Mouse (Mus musculus): Measurements from ENCODE around the gene Gm8773. TPM values are rescaled to one million over a fixed set of nuclear protein-coding genes. Genes with fewer than 3 reads are reported as not detected.

Gm8773 gene
- 0.47 and 0.60 TPM in 2 replicates for polyA plus RNA-seq (2014; fragmentation: Nextera tagmentation; extraction: Ambion mirVana)

- Histone ChIP-seq H3K4me1 (ENCODE audit: control insufficient read depth, insufficient read depth, low read length) (no peaks in the 10 kb centered on the region), H3K9ac (ENCODE audit: low read length) (no peak within 1 kb of the TSS), H3K27ac (replicated peaks; ENCODE audit: low read depth, low read length) (no peak within 1 kb of the TSS), H3K9me3 (ENCODE audit: control insufficient read depth, low read length) (no peaks in the 10 kb centered on the region), H3K4me3 (ENCODE audit: low read depth, low read length) (peak within 1 kb of the TSS; percentile 41), H3K27me3 (ENCODE audit: control insufficient read depth, insufficient read depth, low read length) (peaks cover 8% of the 10 kb centered on the region; the same call in 1 of the 2 replicates), H3K4me2 (ENCODE audit: low read depth, severe bottlenecking) (peak within 1 kb of the TSS; percentile 78), H3K36me3 (ENCODE audit: control insufficient read depth, insufficient read depth, low read length) (no peaks in the 10 kb centered on the region)
- DNase-seq (ENCODE audit: low spot score) (peak; percentile 54), ATAC-seq (ENCODE audit: insufficient number of reproducible peaks, low FRiP score, low TSS enrichment, low read depth) (peak; percentile 67; the same call in 1 of the 2 replicates)
- 1% methylated on average over 24 of the region's 24 CpGs for WGBS
These were observed at the start of gene Gm8773 for GRCm38 (mm10) chr5:5573749-5574317. Gene Gm8773, plus strand, starts transcription at chr5:5573799.

DNA sequence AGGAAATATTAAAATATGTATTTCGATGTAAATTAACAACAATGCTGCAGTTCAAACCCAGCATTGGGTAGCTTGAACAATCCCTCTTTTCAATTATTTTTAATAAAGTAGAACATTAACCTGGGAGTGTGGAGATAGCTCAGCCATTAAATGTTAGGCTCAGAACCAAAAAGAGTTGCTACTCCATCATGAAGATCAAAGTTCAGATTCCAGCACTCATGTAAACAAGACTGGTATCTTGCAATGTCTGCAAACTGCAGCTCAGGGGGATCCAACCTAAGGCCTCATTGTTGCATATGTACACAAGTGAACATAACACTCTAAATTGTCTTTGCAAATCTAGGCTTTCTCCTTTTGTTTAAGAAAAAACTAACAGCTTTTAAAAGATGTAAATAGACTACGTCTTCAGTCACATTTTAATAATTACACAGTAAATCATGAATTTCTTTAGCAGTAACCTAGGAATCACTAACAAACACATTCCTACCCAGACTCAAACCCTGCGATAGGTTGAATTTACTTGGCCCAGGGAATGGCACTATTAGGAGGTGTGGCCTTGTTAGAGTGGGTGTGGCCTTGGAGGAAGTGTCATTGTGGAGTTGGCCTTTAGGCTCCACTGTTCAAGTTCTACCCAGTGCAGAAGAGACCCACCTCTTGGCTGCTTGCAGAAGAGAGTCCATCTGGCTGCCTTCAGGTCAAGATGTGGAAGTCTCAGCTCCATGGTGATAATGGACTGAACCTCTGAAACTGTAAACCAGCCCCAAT lies 39.8 kb upstream of the Gm8773 start:
- Histone ChIP-seq H3K4me3 (ENCODE audit: low read depth, low read length) (no peak overlapping the region), H3K27ac (replicated peaks; ENCODE audit: low read depth, low read length) (no peak overlapping the region), H3K4me2 (ENCODE audit: low read depth, severe bottlenecking) (no peak overlapping the region), H3K4me1 (ENCODE audit: control insufficient read depth, insufficient read depth, low read length) (no peaks in the 10 kb centered on the region), H3K27me3 (ENCODE audit: control insufficient read depth, insufficient read depth, low read length) (no peaks in the 10 kb centered on the region), H3K36me3 (ENCODE audit: control insufficient read depth, insufficient read depth, low read length) (peaks cover 3% of the 10 kb centered on the region; the same call in 1 of the 2 replicates), H3K9me3 (ENCODE audit: control insufficient read depth, low read length) (no peaks in the 10 kb centered on the region), H3K9ac (ENCODE audit: low read length) (no peak overlapping the region)
- 92% methylated on average over 3 of the region's 3 CpGs for WGBS
- DNase-seq (ENCODE audit: low spot score) = no peak
- ATAC-seq (ENCODE audit: insufficient number of reproducible peaks, low FRiP score, low TSS enrichment, low read depth) = no peak

- no peak overlapping the region for H3K9ac ChIP-seq (ENCODE audit: low read length)
- 94% methylated on average over 1 of the region's 1 CpGs for WGBS
- no peak overlapping the region for H3K27ac ChIP-seq (replicated peaks; ENCODE audit: low read depth, low read length)
These were observed 37.5 kb upstream of the Gm8773 start for GRCm38 (mm10) chr5:5536131-5536530.

DNA sequence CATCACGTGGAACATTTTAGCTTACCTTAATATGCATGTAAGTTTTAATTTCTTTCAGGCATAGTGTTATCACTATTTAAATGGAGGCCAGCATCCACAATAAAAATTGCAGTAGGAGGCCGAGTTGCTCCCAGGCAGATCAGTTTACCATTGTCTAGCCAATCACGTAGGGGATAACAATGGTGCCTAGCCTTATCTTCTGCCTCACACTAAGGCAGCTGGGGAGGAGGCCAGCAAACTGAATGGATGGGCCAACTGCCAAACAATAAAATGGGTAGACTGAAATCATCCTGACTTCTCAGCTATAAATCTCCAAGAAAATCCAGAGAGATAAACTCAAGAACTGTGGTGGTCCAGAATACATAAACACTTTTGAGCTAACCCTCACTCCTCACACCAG lies 33.8 kb upstream of the Gm8773 start:
- WGBS = 92% methylated on average over 3 of the region's 3 CpGs
- DNase-seq (ENCODE audit: low spot score) (no peak), ATAC-seq (ENCODE audit: insufficient number of reproducible peaks, low FRiP score, low TSS enrichment, low read depth) (no peak)
- no peak overlapping the region for H3K4me2 ChIP-seq (ENCODE audit: low read depth, severe bottlenecking)
- H3K36me3 ChIP-seq (ENCODE audit: control insufficient read depth, insufficient read depth, low read length) = peaks cover 11% of the 10 kb centered on the region; the same call in 1 of the 2 replicates
- H3K4me1 ChIP-seq (ENCODE audit: control insufficient read depth, insufficient read depth, low read length) = no peaks in the 10 kb centered on the region
- no peaks in the 10 kb centered on the region for H3K27me3 ChIP-seq (ENCODE audit: control insufficient read depth, insufficient read depth, low read length)
- H3K4me3 ChIP-seq (ENCODE audit: low read depth, low read length) = no peak overlapping the region
- H3K9ac ChIP-seq (ENCODE audit: low read length) = no peak overlapping the region
- no peak overlapping the region for H3K27ac ChIP-seq (replicated peaks; ENCODE audit: low read depth, low read length)
- H3K9me3 ChIP-seq (ENCODE audit: control insufficient read depth, low read length) = no peaks in the 10 kb centered on the region

More at GRCm38 (mm10) chr5:5536131-5536530, 37.5 kb upstream of the Gm8773 start:
- H3K36me3 ChIP-seq (ENCODE audit: control insufficient read depth, insufficient read depth, low read length) = peaks cover 8% of the 10 kb centered on the region; the same call in 1 of the 2 replicates
- H3K4me1 ChIP-seq (ENCODE audit: control insufficient read depth, insufficient read depth, low read length) = no peaks in the 10 kb centered on the region
- ATAC-seq (ENCODE audit: insufficient number of reproducible peaks, low FRiP score, low TSS enrichment, low read depth) (no peak), DNase-seq (ENCODE audit: low spot score) (no peak)
- no peak overlapping the region for H3K4me2 ChIP-seq (ENCODE audit: low read depth, severe bottlenecking)
- H3K4me3 ChIP-seq (ENCODE audit: low read depth, low read length) = no peak overlapping the region
- H3K9me3 ChIP-seq (ENCODE audit: control insufficient read depth, low read length) = no peaks in the 10 kb centered on the region
- H3K27me3 ChIP-seq (ENCODE audit: control insufficient read depth, insufficient read depth, low read length) = no peaks in the 10 kb centered on the region

GRCm38 (mm10) chr5:5540385-5540784 lies 33.2 kb upstream of the Gm8773 start:
- H3K27ac ChIP-seq (replicated peaks; ENCODE audit: low read depth, low read length) = no peak overlapping the region
- DNase-seq (ENCODE audit: low spot score) (no peak), ATAC-seq (ENCODE audit: insufficient number of reproducible peaks, low FRiP score, low TSS enrichment, low read depth) (no peak)
- H3K4me3 ChIP-seq (ENCODE audit: low read depth, low read length) = no peak overlapping the region
- H3K9me3 ChIP-seq (ENCODE audit: control insufficient read depth, low read length) = no peaks in the 10 kb centered on the region
- H3K27me3 ChIP-seq (ENCODE audit: control insufficient read depth, insufficient read depth, low read length) = no peaks in the 10 kb centered on the region
- H3K4me2 ChIP-seq (ENCODE audit: low read depth, severe bottlenecking) = no peak overlapping the region
- no peaks in the 10 kb centered on the region for H3K4me1 ChIP-seq (ENCODE audit: control insufficient read depth, insufficient read depth, low read length)
- H3K9ac ChIP-seq (ENCODE audit: low read length) = no peak overlapping the region
- WGBS = 77% methylated on average over 3 of the region's 3 CpGs
- H3K36me3 ChIP-seq (ENCODE audit: control insufficient read depth, insufficient read depth, low read length) = peaks cover 11% of the 10 kb centered on the region; the same call in 1 of the 2 replicates

GRCm38 (mm10) chr5:5551110-5551509 lies 22.5 kb upstream of the Gm8773 start:
- DNase-seq (ENCODE audit: low spot score) (no peak), ATAC-seq (ENCODE audit: insufficient number of reproducible peaks, low FRiP score, low TSS enrichment, low read depth) (no peak)
- Histone ChIP-seq H3K36me3 (ENCODE audit: control insufficient read depth, insufficient read depth, low read length) (peaks cover 10% of the 10 kb centered on the region), H3K9me3 (ENCODE audit: control insufficient read depth, low read length) (no peaks in the 10 kb centered on the region), H3K9ac (ENCODE audit: low read length) (no peak overlapping the region), H3K4me1 (ENCODE audit: control insufficient read depth, insufficient read depth, low read length) (no peaks in the 10 kb centered on the region), H3K4me2 (ENCODE audit: low read depth, severe bottlenecking) (no peak overlapping the region), H3K4me3 (ENCODE audit: low read depth, low read length) (no peak overlapping the region), H3K27me3 (ENCODE audit: control insufficient read depth, insufficient read depth, low read length) (no peaks in the 10 kb centered on the region), H3K27ac (replicated peaks; ENCODE audit: low read depth, low read length) (no peak overlapping the region)
- 100% methylated on average over 1 of the region's 1 CpGs for WGBS

DNA sequence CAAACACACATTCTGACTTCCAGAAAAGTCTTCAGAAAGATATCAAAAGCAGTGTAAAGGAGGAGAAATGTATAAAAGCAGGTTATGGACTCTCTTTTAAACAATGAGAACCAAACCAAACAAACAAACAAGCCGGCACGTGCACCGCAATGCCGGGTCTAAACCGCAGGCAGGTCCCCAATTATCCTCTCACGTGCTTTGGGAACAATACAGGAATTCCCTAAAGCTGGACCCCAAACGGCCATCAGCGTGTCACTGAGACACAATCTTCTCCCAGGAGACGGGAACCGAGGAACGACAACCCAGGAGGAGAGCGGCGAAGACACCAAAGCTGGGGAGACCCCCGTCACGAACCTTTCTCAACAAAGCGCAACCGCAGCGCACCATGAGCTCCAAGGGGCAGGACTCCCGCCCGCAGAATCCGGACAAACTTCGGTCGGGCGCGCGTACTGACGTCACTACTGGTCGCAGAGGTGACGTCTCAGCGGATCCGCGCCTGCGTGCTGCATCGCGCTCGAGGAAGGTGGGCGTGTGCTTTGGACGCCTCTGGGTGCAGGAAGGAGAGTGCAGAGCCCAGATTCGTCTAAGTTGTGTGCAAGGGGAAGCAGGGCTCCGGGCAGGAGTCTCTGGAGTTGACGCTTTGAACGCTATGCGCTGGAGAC lies 14.4 kb upstream of the Gm8773 start, which contains the start of gene Gtpbp10:
Gene Gtpbp10 (minus strand): TSS at position 460 of the 662 bp plus-strand sequence.
- ATAC-seq (ENCODE audit: insufficient number of reproducible peaks, low FRiP score, low TSS enrichment, low read depth) = peak; percentile 98
- DNase-seq (ENCODE audit: low spot score) = peak; percentile 98
- Histone ChIP-seq H3K9me3 (ENCODE audit: control insufficient read depth, low read length) (no peaks in the 10 kb centered on the region), H3K27ac (replicated peaks; ENCODE audit: low read depth, low read length) (0 out of 2 replicates have a peak within 1 kb of the TSS, but pooled peaks have one; percentile 26), H3K9ac (ENCODE audit: low read length) (peak within 1 kb of the TSS; percentile 65), H3K36me3 (ENCODE audit: control insufficient read depth, insufficient read depth, low read length) (peaks cover 3% of the 10 kb centered on the region), H3K27me3 (ENCODE audit: control insufficient read depth, insufficient read depth, low read length) (no peaks in the 10 kb centered on the region), H3K4me2 (ENCODE audit: low read depth, severe bottlenecking) (peak within 1 kb of the TSS; percentile 60), H3K4me1 (ENCODE audit: control insufficient read depth, insufficient read depth, low read length) (peaks cover 5% of the 10 kb centered on the region; the same call in 1 of the 2 replicates), H3K4me3 (ENCODE audit: low read depth, low read length) (peak within 1 kb of the TSS; percentile 44)
- under 1% methylated on average over 43 of the region's 43 CpGs for WGBS

DNA sequence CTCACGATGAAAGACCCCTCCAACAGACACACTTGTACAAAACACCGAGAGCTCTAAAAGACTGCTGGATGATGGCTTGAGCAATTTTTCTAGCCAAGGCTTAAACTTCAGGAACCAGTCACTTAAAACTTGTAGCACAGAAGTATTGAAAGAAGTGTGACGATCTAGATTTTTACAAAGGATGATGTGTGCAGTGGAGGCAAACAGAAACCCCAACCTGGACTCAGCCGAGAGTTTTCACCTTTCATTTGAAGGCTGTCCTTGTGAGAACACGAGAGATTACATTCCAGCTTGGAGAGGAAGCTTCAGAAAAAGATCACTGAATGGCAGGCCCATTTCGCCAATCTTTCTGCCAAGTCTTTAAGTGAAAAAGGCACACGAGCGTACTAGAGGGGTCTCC lies 13.8 kb upstream of the Gm8773 start:
- no peaks in the 10 kb centered on the region; the same call in none of the 2 replicates for H3K36me3 ChIP-seq (ENCODE audit: control insufficient read depth, insufficient read depth, low read length)
- no peak overlapping the region for H3K27ac ChIP-seq (replicated peaks; ENCODE audit: low read depth, low read length)
- H3K27me3 ChIP-seq (ENCODE audit: control insufficient read depth, insufficient read depth, low read length) = no peaks in the 10 kb centered on the region
- H3K4me2 ChIP-seq (ENCODE audit: low read depth, severe bottlenecking) = peak overlapping the region; percentile 55
- no peak for DNase-seq (ENCODE audit: low spot score)
- peak overlapping the region; percentile 65 for H3K9ac ChIP-seq (ENCODE audit: low read length)
- H3K4me1 ChIP-seq (ENCODE audit: control insufficient read depth, insufficient read depth, low read length) = peaks cover 5% of the 10 kb centered on the region; the same call in 1 of the 2 replicates
- peak overlapping the region; percentile 44 for H3K4me3 ChIP-seq (ENCODE audit: low read depth, low read length)
- H3K9me3 ChIP-seq (ENCODE audit: control insufficient read depth, low read length) = no peaks in the 10 kb centered on the region
- 43% methylated on average over 8 of the region's 8 CpGs for WGBS
- no peak; the same call in 1 of the 2 replicates for ATAC-seq (ENCODE audit: insufficient number of reproducible peaks, low FRiP score, low TSS enrichment, low read depth)
